Mouse (Mus musculus) lung, embryonic 15.5 days (tissue): Measurements from ENCODE around the gene Exo5. TPM values are rescaled to one million over a fixed set of nuclear protein-coding genes. Genes with fewer than 3 reads are reported as not detected.
A peak's percentile ranks its signal among the peaks of the same experiment; 100 is the strongest.

ENCODE experiments used
- ATAC-seq: fragments of 200-750 bp; cut with Nextera tagmentation; 2 replicates; pipeline ENCODE4 v1.8.0; 2017; ENCODE audit warnings: moderate number of reproducible peaks, borderline replicate concordance; ENCODE audit not compliant: low FRiP score, low TSS enrichment; ENCODE audit errors: extremely low read depth
- H3K27ac ChIP-seq: fragments of 300-500 bp; sonication (generic); 2 replicates; pipeline ENCODE4 v1.5.1; 2015; ENCODE audit warnings: moderate library complexity, mild to moderate bottlenecking, inconsistent platforms
- H3K27me3 ChIP-seq: fragments of 300-500 bp; sonication (generic); 2 replicates; pipeline ENCODE4 v1.6.1; 2015; ENCODE audit warnings: inconsistent platforms
- H3K36me3 ChIP-seq: fragments of 300-500 bp; sonication (generic); 2 replicates; pipeline ENCODE4 v1.6.1; 2015; ENCODE audit warnings: inconsistent platforms
- H3K4me1 ChIP-seq: fragments of 300-500 bp; sonication (generic); 2 replicates; pipeline ENCODE4 v1.6.1; 2015; ENCODE audit warnings: inconsistent platforms
- H3K4me2 ChIP-seq: fragments of 300-500 bp; sonication (generic); 2 replicates; pipeline ENCODE4 v1.6.1; 2015; ENCODE audit warnings: inconsistent platforms, mild to moderate bottlenecking, moderate library complexity
- H3K4me3 ChIP-seq: fragments of 300-500 bp; sonication (generic); 2 replicates; pipeline ENCODE4 v1.5.1; 2015; ENCODE audit warnings: mild to moderate bottlenecking, inconsistent platforms
- H3K9ac ChIP-seq: fragments of 300-500 bp; sonication (generic); 2 replicates; pipeline ENCODE4 v1.6.1; 2015; ENCODE audit warnings: inconsistent platforms
- H3K9me3 ChIP-seq: fragments of 300-500 bp; sonication (generic); 2 replicates; pipeline ENCODE4 v1.6.1; 2016; ENCODE audit warnings: inconsistent platforms
- WGBS: fragments of 180-500 bp; shearing (Covaris S2); methylation state at CpG from one replicate; pipeline ENCODE4 v1.1.7; 2015; 5-methylcytosine and 5-hydroxymethylcytosine counted together
- polyA plus RNA-seq: library from polyadenylated mRNA; unstranded; fragments of >200 nt; fragmentation: Nextera tagmentation; extraction: Ambion mirVana; gene quantifications from 2 replicates; pipeline ENCODE4 v1.2.1, GENCODE M21; 2015

Gene Exo5
- polyA plus RNA-seq, 1 experiment from 2014 or later: 27.9 TPM

DNA sequence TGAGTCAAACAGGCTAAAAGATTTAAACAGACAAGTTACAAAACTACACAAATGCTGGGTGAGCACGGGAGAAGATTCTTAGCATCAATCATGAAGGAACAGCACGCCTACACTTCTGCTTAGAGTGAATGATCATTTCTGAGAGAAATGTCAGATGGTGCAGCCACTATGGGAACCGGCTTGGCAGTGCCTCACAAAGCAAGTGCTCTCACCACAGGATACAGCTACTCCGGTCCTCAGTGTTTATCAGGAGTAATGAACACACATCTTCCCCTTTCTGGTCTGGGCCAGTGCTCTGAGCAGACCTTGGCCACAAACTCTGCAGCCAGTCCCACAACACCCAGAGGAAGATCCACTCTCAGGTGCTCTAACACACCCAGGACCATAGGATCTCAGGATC is 20.3 kb downstream of the Exo5 start:
- no peak overlapping the region for H3K4me2 ChIP-seq
- ATAC-seq: no peak
- H3K36me3 ChIP-seq: no peaks in the 10 kb centered on the region
- no peaks in the 10 kb centered on the region for H3K27me3 ChIP-seq
- WGBS: 25% methylated on average over 4 of the region's 4 CpGs
- H3K4me3 ChIP-seq: no peak overlapping the region
- no peaks in the 10 kb centered on the region for H3K9me3 ChIP-seq
- H3K4me1 ChIP-seq: no peaks in the 10 kb centered on the region
- no peak overlapping the region for H3K9ac ChIP-seq
- no peak overlapping the region for H3K27ac ChIP-seq

DNA sequence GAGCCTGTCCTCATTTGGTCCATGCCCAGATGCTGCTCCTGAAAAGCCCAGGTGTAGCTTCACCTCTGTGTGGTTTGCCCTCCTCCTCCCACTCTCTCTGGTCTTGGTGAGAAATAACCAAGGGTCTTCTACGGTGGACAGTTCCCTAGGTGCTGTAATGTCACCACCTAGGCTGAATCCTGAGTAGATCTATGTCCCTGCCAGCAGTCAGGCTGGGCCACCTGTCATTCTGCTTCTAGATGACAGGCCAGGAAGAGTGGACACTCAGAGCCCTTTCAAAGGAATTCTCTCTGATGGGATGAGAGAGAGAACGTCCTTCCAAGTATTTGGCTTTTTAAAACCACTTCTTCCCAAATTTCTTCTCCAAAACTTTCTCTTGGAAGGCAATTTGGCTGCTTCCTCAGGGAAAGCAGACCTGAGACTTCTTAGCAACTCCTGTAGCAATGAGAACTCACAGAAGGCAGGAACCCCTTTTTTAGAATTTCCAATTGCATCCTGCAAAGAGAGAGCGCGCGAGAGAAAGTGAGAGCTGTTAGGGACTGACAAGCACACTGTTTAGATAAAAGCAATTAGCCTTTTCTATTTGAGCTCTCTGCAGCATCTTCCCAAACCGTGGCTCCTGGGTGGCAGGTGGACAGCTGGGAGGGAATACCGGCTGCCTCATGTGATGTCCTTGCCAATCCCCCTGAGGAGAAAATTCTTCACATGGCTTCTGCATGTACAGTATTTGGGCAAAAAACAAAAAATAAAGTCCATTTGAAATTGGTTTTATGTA is 28.8 kb downstream of the Exo5 start:
- Histone ChIP-seq H3K27me3 (no peaks in the 10 kb centered on the region), H3K4me2 (no peak overlapping the region), H3K9me3 (no peaks in the 10 kb centered on the region), H3K4me3 (no peak overlapping the region), H3K27ac (no peak overlapping the region), H3K36me3 (no peaks in the 10 kb centered on the region), H3K4me1 (0 out of 2 replicates have a peak, but pooled peaks cover 3% of the 10 kb centered on the region), H3K9ac (no peak overlapping the region)
- no peak for ATAC-seq
- WGBS: 64% methylated on average over 7 of the region's 7 CpGs

- 66% methylated on average over 7 of the region's 7 CpGs for WGBS
- Histone ChIP-seq H3K9me3 (no peaks in the 10 kb centered on the region), H3K4me1 (0 out of 2 replicates have a peak, but pooled peaks cover 3% of the 10 kb centered on the region), H3K4me3 (no peak overlapping the region), H3K36me3 (no peaks in the 10 kb centered on the region), H3K27ac (no peak overlapping the region), H3K27me3 (no peaks in the 10 kb centered on the region), H3K9ac (no peak overlapping the region), H3K4me2 (no peak overlapping the region)
- no peak for ATAC-seq
Observed at GRCm38 (mm10) chr4:120895226-120895625, 29.6 kb downstream of the Exo5 start.

GRCm38 (mm10) chr4:120894584-120894983 is 30.2 kb downstream of the Exo5 start:
- Histone ChIP-seq H3K4me2 (no peak overlapping the region), H3K27me3 (no peaks in the 10 kb centered on the region), H3K9me3 (no peaks in the 10 kb centered on the region), H3K4me3 (no peak overlapping the region), H3K36me3 (no peaks in the 10 kb centered on the region), H3K9ac (no peak overlapping the region), H3K4me1 (0 out of 2 replicates have a peak, but pooled peaks cover 3% of the 10 kb centered on the region), H3K27ac (no peak overlapping the region)
- ATAC-seq: no peak
- 57% methylated on average over 11 of the region's 11 CpGs for WGBS

DNA sequence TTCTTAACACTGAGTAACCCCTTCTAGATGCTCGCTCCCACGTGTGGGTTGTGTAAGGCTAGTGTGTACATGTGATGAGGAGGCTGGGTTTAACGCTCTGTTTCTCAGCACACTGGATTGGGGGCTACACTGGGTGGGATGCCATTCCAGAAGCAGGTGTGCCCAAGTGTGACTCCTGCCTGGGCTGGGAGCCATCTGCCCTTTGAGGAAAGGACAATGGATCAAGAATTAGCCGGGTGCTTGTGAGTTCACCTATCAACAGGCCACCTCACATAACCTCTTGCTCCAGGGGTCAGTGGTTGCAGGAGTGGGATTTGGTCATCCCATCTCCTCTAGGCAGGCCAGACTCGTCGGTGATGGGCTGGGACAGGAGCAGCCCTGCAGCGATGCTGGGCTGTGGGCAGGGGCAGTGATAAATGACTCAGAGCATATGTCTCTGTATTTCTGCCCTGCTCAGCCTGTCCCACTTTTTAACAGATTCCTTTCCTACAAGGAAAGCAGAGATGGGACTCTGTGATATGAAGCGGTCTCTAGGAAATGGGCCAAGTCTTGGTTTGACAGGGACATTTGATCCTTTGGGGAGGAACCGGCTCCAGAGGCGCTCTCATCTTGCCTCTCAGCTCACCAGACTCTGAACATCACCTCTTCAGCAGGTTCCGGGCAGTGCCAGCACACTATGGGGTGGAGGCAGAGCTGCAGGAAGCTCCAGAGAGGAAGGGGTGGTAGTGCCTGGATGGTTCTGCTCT is 31.0 kb downstream of the Exo5 start:
- H3K27me3 ChIP-seq: no peaks in the 10 kb centered on the region
- H3K4me1 ChIP-seq: 0 out of 2 replicates have a peak, but pooled peaks cover 3% of the 10 kb centered on the region
- no peak for ATAC-seq
- no peaks in the 10 kb centered on the region for H3K9me3 ChIP-seq
- H3K36me3 ChIP-seq: no peaks in the 10 kb centered on the region
- H3K4me2 ChIP-seq: no peak overlapping the region
- WGBS: 47% methylated on average over 11 of the region's 11 CpGs
- H3K4me3 ChIP-seq: no peak overlapping the region
- H3K27ac ChIP-seq: no peak overlapping the region
- no peak overlapping the region for H3K9ac ChIP-seq

GRCm38 (mm10) chr4:120892516-120892915 is 32.3 kb downstream of the Exo5 start:
- Histone ChIP-seq H3K9me3 (no peaks in the 10 kb centered on the region), H3K4me1 (0 out of 2 replicates have a peak, but pooled peaks cover 3% of the 10 kb centered on the region), H3K4me3 (no peak overlapping the region), H3K27me3 (no peaks in the 10 kb centered on the region), H3K9ac (no peak overlapping the region), H3K27ac (no peak overlapping the region), H3K4me2 (no peak overlapping the region), H3K36me3 (no peaks in the 10 kb centered on the region)
- 33% methylated on average over 1 of the region's 1 CpGs for WGBS
- ATAC-seq: no peak

GRCm38 (mm10) chr4:120891960-120892359 is 32.9 kb downstream of the Exo5 start:
- H3K4me3 ChIP-seq: no peak overlapping the region
- no peaks in the 10 kb centered on the region for H3K27me3 ChIP-seq
- H3K9ac ChIP-seq: no peak overlapping the region
- 0 out of 2 replicates have a peak, but pooled peaks cover 3% of the 10 kb centered on the region for H3K4me1 ChIP-seq
- no peak for ATAC-seq
- H3K36me3 ChIP-seq: no peaks in the 10 kb centered on the region
- no peak overlapping the region for H3K4me2 ChIP-seq
- H3K9me3 ChIP-seq: no peaks in the 10 kb centered on the region
- no peak overlapping the region for H3K27ac ChIP-seq

DNA sequence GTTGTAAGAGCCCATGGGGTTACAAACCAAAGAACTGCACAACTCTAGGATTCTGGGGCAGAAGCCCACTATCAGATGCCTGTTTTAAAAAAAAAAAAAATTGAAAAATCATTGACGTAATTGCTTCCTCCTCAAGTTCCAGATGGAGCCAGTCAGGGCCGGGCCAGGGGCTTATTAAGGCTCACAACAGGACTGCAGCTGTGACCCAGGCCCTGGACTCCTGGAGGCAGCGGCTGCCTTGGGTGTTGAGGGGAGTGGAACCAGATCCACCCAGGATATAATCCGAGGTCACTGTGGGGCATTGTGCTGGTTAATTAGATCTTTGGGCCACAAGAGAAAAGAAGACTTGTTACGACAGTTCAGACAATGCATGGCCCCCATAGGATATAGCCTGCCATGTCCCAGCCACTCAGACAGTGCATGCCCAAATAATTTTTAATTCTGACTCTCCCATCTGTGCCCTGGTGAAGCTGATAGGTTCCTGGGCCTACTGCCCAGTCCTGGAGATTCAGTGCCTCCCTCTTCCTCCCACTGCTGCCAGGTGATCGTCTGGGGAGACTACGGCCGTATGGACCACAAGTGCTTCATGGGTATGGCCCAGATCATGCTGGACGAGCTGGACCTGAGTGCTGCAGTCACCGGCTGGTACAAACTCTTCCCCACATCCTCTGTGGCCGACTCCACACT is 33.9 kb downstream of the Exo5 start:
- H3K4me3 ChIP-seq: no peak overlapping the region
- ATAC-seq: no peak
- H3K36me3 ChIP-seq: no peaks in the 10 kb centered on the region
- H3K4me1 ChIP-seq: peaks cover 8% of the 10 kb centered on the region
- H3K4me2 ChIP-seq: no peak overlapping the region
- 56% methylated on average over 11 of the region's 11 CpGs for WGBS
- H3K27ac ChIP-seq: no peak overlapping the region
- no peak overlapping the region for H3K9ac ChIP-seq
- H3K27me3 ChIP-seq: no peaks in the 10 kb centered on the region
- no peaks in the 10 kb centered on the region for H3K9me3 ChIP-seq

DNA sequence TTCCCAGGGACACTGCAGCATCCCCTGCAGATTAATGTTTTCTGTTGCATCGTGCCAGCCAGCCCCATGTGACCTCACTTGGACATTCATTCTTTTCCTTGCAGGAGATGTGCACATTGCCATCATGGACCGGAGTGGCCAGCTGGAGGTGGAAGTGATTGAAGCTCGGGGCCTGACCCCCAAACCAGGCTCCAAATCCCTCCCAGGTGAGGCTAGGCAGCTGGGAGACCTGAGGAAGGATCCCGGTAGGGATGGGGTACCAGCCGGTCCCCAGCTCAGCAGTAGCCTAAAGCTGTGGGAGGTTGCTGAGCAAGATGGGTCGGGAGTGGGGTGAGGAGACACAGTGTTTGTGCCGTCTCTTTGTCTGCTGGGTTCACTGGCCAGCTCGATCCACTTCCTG is 35.9 kb downstream of the Exo5 start:
- no peak for ATAC-seq
- Histone ChIP-seq H3K4me1 (peaks cover 17% of the 10 kb centered on the region), H3K4me3 (no peak overlapping the region)

GRCm38 (mm10) chr4:120887381-120888112 is 37.3 kb downstream of the Exo5 start:
- Histone ChIP-seq H3K9me3 (no peaks in the 10 kb centered on the region), H3K9ac (no peak overlapping the region), H3K36me3 (no peaks in the 10 kb centered on the region), H3K4me2 (no peak overlapping the region), H3K27me3 (no peaks in the 10 kb centered on the region), H3K4me3 (no peak overlapping the region), H3K27ac (no peak overlapping the region), H3K4me1 (peaks cover 16% of the 10 kb centered on the region)
- WGBS: 29% methylated on average over 8 of the region's 8 CpGs
- ATAC-seq: 0 out of 2 replicates have a peak, but pooled peaks have one; percentile 25

More for the DNA sequence above, 35.9 kb downstream of the Exo5 start:
- H3K27me3 ChIP-seq: no peaks in the 10 kb centered on the region
- no peak overlapping the region for H3K9ac ChIP-seq
- H3K9me3 ChIP-seq: no peaks in the 10 kb centered on the region
- WGBS: 47% methylated on average over 8 of the region's 8 CpGs
- H3K36me3 ChIP-seq: no peaks in the 10 kb centered on the region
- H3K4me2 ChIP-seq: no peak overlapping the region
- no peak overlapping the region for H3K27ac ChIP-seq

GRCm38 (mm10) chr4:120886811-120887210 is 38.0 kb downstream of the Exo5 start:
- Histone ChIP-seq H3K4me3 (no peak overlapping the region), H3K4me1 (peaks cover 16% of the 10 kb centered on the region), H3K9me3 (no peaks in the 10 kb centered on the region), H3K4me2 (no peak overlapping the region), H3K36me3 (no peaks in the 10 kb centered on the region), H3K27me3 (no peaks in the 10 kb centered on the region), H3K9ac (no peak overlapping the region), H3K27ac (no peak overlapping the region)
- 73% methylated on average over 5 of the region's 5 CpGs for WGBS
- no peak for ATAC-seq
